26 mouse cellular contexts compared by ENCODE assay signal in the genomic region with DNA sequence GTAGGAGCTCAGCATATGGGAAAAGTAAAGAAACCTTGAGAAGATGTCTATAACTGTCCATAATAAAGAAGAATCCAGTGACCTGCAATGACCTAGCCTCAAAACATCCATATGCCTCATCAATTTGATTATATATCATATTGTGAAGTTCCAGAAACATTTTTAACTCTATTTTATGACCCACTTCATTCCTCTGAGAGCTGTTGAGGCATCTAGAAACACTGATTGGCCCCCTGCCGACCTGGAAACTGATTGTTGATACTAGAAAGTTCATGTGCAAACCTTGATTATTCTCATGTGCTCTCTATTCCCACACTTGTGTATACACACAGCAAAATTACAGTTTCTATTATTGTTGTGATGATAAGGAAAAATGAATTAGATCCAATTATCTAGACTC.
A peak's percentile ranks its signal among the peaks of the same experiment; 100 is the strongest.
DNase-seq lines count a peak whose midpoint lies in the region; ATAC-seq lines count a peak whose summit lies in the region.
"Had no signal": no experiment of that assay in that cellular context is flagged by ENCODE, and none has a peak within 500 bp of the region (broad histone marks: within the 10 kb centered on the region; RNA-seq: fewer than 3 reads in every experiment).

No protein-coding gene starts in this region.

- no peak overlapping the region for H3K27ac ChIP-seq in embryonic facial prominence, embryonic 14.5 days (replicated peaks; ENCODE audit: low read depth, low read length)
- H3K27ac ChIP-seq in embryonic facial prominence, embryonic 10.5 days (replicated peaks): no peak overlapping the region
- H3K27ac ChIP-seq: embryonic facial prominence, embryonic 15.5 days; heart, embryonic 10.5 days; heart, embryonic 13.5 days; hindbrain, embryonic 14.5 days; hindbrain, postnatal 0 days had no signal

- no peak overlapping the region for H3K9ac ChIP-seq in embryonic facial prominence, embryonic 14.5 days (ENCODE audit: low read depth, low read length)
- H3K9ac ChIP-seq: embryonic facial prominence, embryonic 15.5 days; forebrain, postnatal 0 days; heart, embryonic 13.5 days; hindbrain, embryonic 14.5 days had no signal

- H3K4me1 ChIP-seq in embryonic facial prominence, embryonic 14.5 days (ENCODE audit: control insufficient read depth, insufficient read depth, low read length): no peaks in the 10 kb centered on the region
- no peaks in the 10 kb centered on the region for H3K4me1 ChIP-seq in embryonic facial prominence, embryonic 10.5 days
- H3K4me1 ChIP-seq: embryonic facial prominence, embryonic 15.5 days; heart, embryonic 10.5 days; heart, embryonic 13.5 days had no signal

- H3K4me3 ChIP-seq in embryonic facial prominence, embryonic 14.5 days (ENCODE audit: low read depth, low read length): no peak overlapping the region
- no peak overlapping the region for H3K4me3 ChIP-seq in embryonic facial prominence, embryonic 10.5 days
- H3K4me3 ChIP-seq: embryonic facial prominence, embryonic 15.5 days; heart, embryonic 10.5 days; heart, embryonic 13.5 days had no signal

- no peak for ATAC-seq in embryonic facial prominence, embryonic 14.5 days (ENCODE audit: low read depth)
- ATAC-seq: CD4-positive, CD25-positive, alpha-beta regulatory T cell, adult 4 months; forebrain, embryonic 14.5 days; forebrain, postnatal 0 days; hindbrain, postnatal 0 days; inflammation-experienced regulatory T-cells, adult 6 months; intestine, embryonic 16.5 days had no signal

- 73% methylated on average over 1 of the region's 1 CpGs for WGBS in embryonic facial prominence, embryonic 14.5 days
- WGBS in embryonic facial prominence, embryonic 10.5 days: 75% methylated on average over 1 of the region's 1 CpGs

- no peaks in the 10 kb centered on the region for H3K36me3 ChIP-seq in embryonic facial prominence, embryonic 14.5 days (ENCODE audit: control insufficient read depth, insufficient read depth, low read length)
- H3K36me3 ChIP-seq in embryonic facial prominence, embryonic 10.5 days (replicated peaks): no peaks in the 10 kb centered on the region
- H3K36me3 ChIP-seq: embryonic facial prominence, embryonic 15.5 days; heart, embryonic 10.5 days; heart, embryonic 13.5 days had no signal

- peak; percentile 46 for DNase-seq in embryonic facial prominence, embryonic 14.5 days (ENCODE audit: low spot score)
- DNase-seq in embryonic facial prominence, embryonic 10.5 days (ENCODE audit: low spot score): no peak
- DNase-seq in kidney, postnatal 10 days: peak; percentile 7
- no peak for DNase-seq in kidney, postnatal 14 days
- DNase-seq in retina, postnatal 1 day: peak; percentile 10
- no peak for DNase-seq in right cerebral cortex, postnatal 25 days
- DNase-seq: adrenal gland, adult 2 months; adrenal gland, postnatal 14 days; cerebellum, adult 18-20 months; cerebellum, adult 9-10 months; cerebellum, postnatal 36 days; embryo, embryonic 11 days; forebrain, postnatal 0 days; gastrocnemius, postnatal 25 days; heart, adult 18-20 months; heart, postnatal 14 days; heart, postnatal 4 days had no signal

- no peaks in the 10 kb centered on the region for H3K9me3 ChIP-seq in embryonic facial prominence, embryonic 14.5 days (ENCODE audit: control insufficient read depth, low read length)
- H3K9me3 ChIP-seq in embryonic facial prominence, embryonic 10.5 days: no peaks in the 10 kb centered on the region
- H3K9me3 ChIP-seq: embryonic facial prominence, embryonic 15.5 days; heart, embryonic 10.5 days; heart, embryonic 13.5 days had no signal

- no peaks in the 10 kb centered on the region for H3K27me3 ChIP-seq in embryonic facial prominence, embryonic 14.5 days (replicated peaks; ENCODE audit: control insufficient read depth, insufficient read depth, low read length)
- no peaks in the 10 kb centered on the region for H3K27me3 ChIP-seq in embryonic facial prominence, embryonic 10.5 days (replicated peaks; ENCODE audit: low read depth, poor library complexity, severe bottlenecking)
- H3K27me3 ChIP-seq: embryonic facial prominence, embryonic 15.5 days; heart, embryonic 13.5 days had no signal

- H3K4me2 ChIP-seq in embryonic facial prominence, embryonic 14.5 days (ENCODE audit: low read depth, low read length): no peak overlapping the region
- H3K4me2 ChIP-seq: embryonic facial prominence, embryonic 15.5 days; heart, embryonic 13.5 days; hindbrain, embryonic 14.5 days had no signal

Comparison
In these comparisons a context has a peak if more than half of its experiments do, and no peak if none do; other contexts are left out.
1. DNase-seq: peak in embryonic facial prominence, embryonic 14.5 days (single experiment), kidney, postnatal 10 days (single experiment) and retina, postnatal 1 day (single experiment); none in embryonic facial prominence, embryonic 10.5 days (single experiment), kidney, postnatal 14 days (single experiment) and right cerebral cortex, postnatal 25 days (single experiment).